Mouse (Mus musculus): ENCODE measurements around the gene Kng1. TPM values are rescaled to one million over a fixed set of nuclear protein-coding genes. Genes with fewer than 3 reads are reported as not detected.

Gene Kng1
- not detected for total RNA-seq (2023)

DNA sequence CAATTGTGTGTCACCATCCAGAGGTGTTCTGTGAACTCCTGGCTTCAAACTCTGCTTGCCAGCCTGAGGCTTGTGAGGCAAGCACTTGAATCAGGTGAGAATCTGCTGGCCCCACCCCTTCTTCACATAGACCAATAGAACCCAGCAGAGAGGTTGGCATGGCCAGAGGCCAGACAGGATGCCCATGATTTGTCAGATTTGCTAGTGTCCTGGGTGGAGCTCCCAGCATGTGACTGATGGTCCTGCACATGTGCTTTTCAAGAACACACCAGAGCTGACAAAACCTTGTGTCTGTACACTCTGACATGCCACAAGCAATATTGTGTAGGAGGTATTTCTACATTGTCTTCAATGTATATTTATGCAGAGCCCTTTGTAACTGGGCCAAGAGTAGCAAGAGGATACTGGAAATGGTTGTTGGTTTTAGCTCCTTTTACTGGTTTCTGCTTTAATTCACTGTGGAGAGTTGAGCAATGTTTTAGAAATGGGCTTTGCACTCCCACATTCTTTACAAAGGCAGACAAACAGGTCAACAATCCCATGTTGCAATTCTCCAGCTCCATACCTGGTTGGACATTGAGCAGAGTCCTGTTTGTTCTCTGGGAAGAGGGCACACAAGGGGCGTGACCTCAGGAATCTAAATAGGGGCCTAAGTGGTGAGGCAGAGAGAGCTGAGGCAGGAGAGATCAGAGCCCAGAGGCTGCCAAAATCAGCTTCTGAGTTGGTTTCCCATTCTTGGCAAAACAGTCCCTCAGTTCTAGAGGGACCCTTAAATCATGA, at the start of gene Kng1:
Gene Kng1, plus strand, starts transcription at position 198 of the 780 bp plus-strand sequence.

GRCm38 (mm10) chr16:23028966-23029600, 28.6 kb upstream of the Kng1 start, which contains the start of gene Kng2:
Gene Kng2, minus strand, starts transcription at chr16:23029482.

GRCm38 (mm10) chr16:23107231-23107942, 49.7 kb downstream of the Kng1 start, which contains the start of gene Eif4a2:
Gene Eif4a2, plus strand, starts transcription at chr16:23107444.

DNA sequence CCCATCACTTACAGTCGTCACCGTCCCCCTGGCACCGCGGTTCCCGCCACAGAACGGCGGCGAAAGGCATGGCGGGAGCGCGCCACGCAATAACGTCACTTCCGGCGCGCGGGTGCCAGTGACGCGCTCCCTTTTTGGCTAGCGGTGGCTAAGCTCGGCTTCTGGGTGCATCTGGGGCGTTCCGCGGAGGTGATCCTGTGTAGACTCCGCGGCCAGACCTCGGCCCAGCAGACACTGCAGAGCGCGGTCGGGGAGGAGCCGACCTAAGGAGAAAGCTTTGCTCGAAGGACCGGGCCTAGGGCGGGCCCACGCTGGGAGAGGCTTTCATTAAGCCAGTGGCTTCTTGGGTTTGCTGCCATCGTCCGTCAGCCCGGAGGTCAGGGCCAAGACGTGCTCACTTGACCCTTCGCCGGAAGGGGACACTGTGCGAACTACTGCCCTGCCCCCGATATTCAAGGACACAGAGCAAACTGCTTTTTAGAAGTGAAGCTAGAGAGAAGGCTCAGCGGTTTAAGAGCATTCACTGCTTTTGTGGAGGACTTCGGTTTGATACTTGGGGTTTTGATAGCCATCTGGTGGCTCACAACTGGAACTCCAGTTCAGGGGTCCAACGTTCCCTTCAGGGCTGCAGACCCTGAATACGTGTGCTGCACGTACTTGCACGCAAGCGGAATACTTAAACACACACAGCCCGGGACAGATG, 70.2 kb downstream of the Kng1 start, which contains the start of gene Rfc4:
Gene Rfc4, minus strand, starts transcription at position 65 of the 703 bp plus-strand sequence.

Other genes with a start within 250 kb of the Kng1 start
- gene Crygs, start 246.3 kb upstream of the Kng1 start, total RNA-seq (2023), result not detected
- gene Tbccd1, start 200.2 kb upstream of the Kng1 start, total RNA-seq (2023), result 10 to 100 TPM in 1 of 2 experiments, 1 to 10 TPM in 1; 9.2 to 13.3 TPM
- 10 to 100 TPM; 46.5 to 49.4 TPM for gene Dnajb11, start 200.0 kb upstream of the Kng1 start, total RNA-seq (2023)
- gene Ahsg, start 166.6 kb upstream of the Kng1 start, total RNA-seq (2023), result not detected
- gene Fetub, start 139.5 kb upstream of the Kng1 start, total RNA-seq (2023), result under 1 TPM in 1 of 2 experiments, not detected in 1; 0.62 TPM
- gene Hrg, start 106.8 kb upstream of the Kng1 start, total RNA-seq (2023), result not detected
- not detected for gene Kng2, start 28.4 kb upstream of the Kng1 start, total RNA-seq (2023)
- gene Eif4a2, start 49.6 kb downstream of the Kng1 start, total RNA-seq (2023), result 100 to 1,000 TPM; 406 to 422 TPM
- 10 to 100 TPM; 15.6 to 18.5 TPM for gene Rfc4, start 69.9 kb downstream of the Kng1 start, total RNA-seq (2023)
- 1 to 10 TPM in 1 of 2 experiments, under 1 TPM in 1; 0.53 to 1.1 TPM for gene Adipoq, start 88.7 kb downstream of the Kng1 start, total RNA-seq (2023)
- 1 to 10 TPM; 3.1 to 5.4 TPM for gene St6gal1, start 166.9 kb downstream of the Kng1 start, total RNA-seq (2023)